Mouse (Mus musculus) small intestine, adult 2 months (tissue): Measurements from ENCODE around the gene Fzr1.

Experiments
- CTCF ChIP-seq: fragments of 200-500 bp; IDR thresholded peaks from 2 replicates; pipeline ENCODE4 v1.5.1; 2012; ENCODE audit warnings: low read depth, mild to moderate bottlenecking, control low read depth, inconsistent platforms, low read length, moderate library complexity, mixed read lengths; ENCODE audit not compliant: insufficient replicate concordance, insufficient read length; ENCODE audit errors: extremely low read depth
- POLR2A ChIP-seq: fragments of 200-500 bp; IDR thresholded peaks from 2 replicates; pipeline ENCODE4 v1.6.1; 2012; ENCODE audit warnings: low read depth, mild to moderate bottlenecking, control low read depth, inconsistent platforms, low read length, moderate library complexity

GRCm38 (mm10) chr10:81408871-81409291 lies 30.6 kb upstream of the Fzr1 start:
- TF ChIP-seq CTCF (peak; percentile 84), POLR2A (no peak)
